Mouse (Mus musculus) telencephalon, adult 2 months (tissue): ENCODE measurements around the gene Htra1.

Source experiments
- DNase-seq: peaks from one replicate; pipeline ENCODE4 v3.0.0-alpha.2; 2011; ENCODE audit warnings: low read depth, low spot score

Gene Htra1

GRCm38 (mm10) chr7:130966451-130966850 lies 30.5 kb downstream of the Htra1 start:
- no peak for DNase-seq

- no peak for DNase-seq
These were observed 31.0 kb downstream of the Htra1 start for GRCm38 (mm10) chr7:130966876-130967275.

- no peak for DNase-seq
These were observed 32.0 kb downstream of the Htra1 start for GRCm38 (mm10) chr7:130967901-130968300.

DNA sequence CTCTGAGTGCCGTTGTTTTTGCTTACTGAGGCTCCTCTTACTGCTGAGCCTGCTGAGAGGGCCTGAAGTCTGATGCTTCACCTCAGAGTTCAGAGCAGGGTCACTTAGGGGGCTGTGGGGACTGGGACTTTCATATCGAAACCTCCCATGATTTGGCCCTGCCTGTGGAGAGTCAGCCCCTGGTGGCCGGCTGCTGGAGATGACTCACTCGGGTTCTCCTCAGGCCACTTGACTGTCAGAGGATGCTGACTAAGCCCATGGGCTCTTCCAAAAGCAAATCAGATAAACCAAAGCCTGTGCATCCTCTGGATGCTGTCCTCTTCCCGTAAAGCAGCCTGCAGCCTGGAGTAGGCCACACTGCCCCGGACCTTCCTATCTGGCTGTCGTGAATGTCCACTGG lies 32.6 kb downstream of the Htra1 start:
- DNase-seq = no peak

- no peak for DNase-seq
These were observed 33.2 kb downstream of the Htra1 start for GRCm38 (mm10) chr7:130969076-130969475.

- no peak for DNase-seq
These were observed 33.6 kb downstream of the Htra1 start for GRCm38 (mm10) chr7:130969507-130969906.

DNA sequence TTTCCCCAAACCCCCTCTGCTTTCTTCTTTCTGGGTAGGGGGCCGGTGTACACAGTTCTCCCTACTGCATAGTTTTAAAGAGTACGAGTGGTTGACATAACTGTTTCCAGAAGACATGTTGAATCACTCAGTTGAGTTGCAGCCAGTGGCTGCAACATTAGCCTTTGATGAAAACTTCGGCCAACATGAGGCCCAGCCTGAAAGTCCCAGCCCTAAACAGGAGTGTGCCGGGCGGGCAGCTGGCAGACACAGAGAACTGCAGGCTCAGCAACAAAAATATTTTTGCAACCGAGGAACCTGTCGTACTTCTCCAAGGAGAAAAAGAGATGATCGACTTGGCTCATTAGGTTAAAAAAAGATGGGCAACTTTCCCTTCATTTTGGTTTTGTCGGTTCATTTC lies 36.9 kb downstream of the Htra1 start:
- no peak for DNase-seq

GRCm38 (mm10) chr7:130976305-130976935 lies 40.5 kb downstream of the Htra1 start:
- no peak for DNase-seq

GRCm38 (mm10) chr7:130977794-130978521 lies 42.0 kb downstream of the Htra1 start:
- no peak for DNase-seq

DNA sequence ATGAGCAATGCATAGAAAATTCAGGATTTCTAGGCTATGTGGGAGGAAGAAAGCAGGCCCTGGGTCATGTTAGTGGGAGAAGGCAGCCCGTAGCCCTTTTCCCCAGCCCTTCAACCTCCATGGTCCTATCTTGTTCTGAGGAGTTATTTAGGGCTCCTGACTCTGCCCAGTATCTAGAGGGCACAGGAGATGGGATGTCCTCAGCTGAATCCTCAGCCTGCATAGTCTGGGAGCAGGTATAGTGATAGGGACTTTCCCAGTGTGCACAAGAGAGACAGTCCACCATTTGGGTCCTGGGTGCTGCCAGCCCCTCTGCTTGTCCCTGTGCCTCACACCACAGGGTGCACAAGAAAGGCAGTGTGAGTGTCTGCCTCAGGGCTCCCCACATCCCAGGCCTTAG lies 42.6 kb downstream of the Htra1 start:
- no peak for DNase-seq

- DNase-seq = no peak
These were observed 44.2 kb downstream of the Htra1 start for GRCm38 (mm10) chr7:130980130-130980529.

DNA sequence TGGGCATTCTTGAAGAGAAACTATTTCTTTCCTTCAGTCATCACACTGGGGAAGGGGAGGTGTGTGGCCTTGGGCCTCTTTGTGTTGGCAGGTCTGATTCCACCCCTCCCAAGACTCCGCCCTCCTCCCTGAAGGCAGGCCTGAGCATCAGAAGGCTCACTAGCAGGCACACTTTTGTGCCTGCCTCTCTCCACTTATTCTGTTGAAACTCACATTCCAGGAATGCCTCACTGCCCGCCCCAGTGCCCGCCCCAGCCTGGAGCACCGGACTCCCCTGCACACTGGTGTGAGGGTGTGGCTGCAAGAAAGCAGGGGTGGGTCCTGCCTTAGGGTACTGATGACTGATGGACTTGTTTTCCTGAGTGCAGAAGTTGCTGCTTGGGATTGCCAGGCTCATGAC lies 46.5 kb downstream of the Htra1 start:
- DNase-seq = no peak

- DNase-seq = no peak
These were observed 47.0 kb downstream of the Htra1 start for GRCm38 (mm10) chr7:130982881-130983280.

GRCm38 (mm10) chr7:130984294-130984693 lies 48.4 kb downstream of the Htra1 start:
- DNase-seq = no peak

DNA sequence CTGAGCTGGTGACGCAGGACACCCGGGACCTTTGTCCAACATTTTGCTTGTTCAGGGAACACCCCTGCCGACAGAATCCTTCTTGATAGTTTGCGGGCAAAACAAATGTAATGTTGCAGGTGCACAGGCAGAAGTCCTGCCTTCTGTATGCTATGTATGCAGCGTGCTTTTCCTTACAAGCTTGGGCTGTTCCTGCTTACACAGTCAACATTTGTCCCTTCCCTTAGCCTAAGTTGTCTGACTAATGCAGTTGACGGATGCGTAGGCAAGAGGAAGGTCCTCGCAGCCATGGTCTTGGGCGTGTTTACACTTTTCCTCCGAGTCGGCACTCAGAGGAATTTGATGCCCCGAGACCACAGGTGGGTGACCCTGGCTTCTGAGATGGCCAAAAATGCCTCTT lies 49.3 kb downstream of the Htra1 start:
- no peak for DNase-seq

DNA sequence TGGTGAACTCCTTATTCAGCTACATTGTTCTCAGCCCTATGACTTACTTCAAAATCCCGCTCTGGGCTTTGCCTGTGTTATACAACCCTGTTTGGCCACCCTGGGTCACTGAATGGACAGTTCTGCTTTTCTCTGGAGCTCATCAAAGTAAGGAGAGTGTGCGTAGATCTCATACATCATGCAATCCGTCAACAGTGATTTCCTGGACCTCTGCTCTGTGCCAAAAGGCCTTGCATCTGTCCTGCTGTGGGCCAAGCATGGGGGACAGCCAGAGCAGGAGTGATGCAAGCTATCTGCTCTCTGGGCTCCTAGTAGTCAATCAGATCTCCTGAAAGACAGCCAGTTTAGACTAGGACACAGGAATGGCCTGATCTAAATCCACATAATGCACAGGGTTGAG lies 49.8 kb downstream of the Htra1 start:
- DNase-seq = no peak

GRCm38 (mm10) chr7:130988146-130988545 lies 52.2 kb downstream of the Htra1 start:
- DNase-seq = no peak

- DNase-seq = no peak
These were observed 53.5 kb downstream of the Htra1 start for GRCm38 (mm10) chr7:130989371-130989770.

- DNase-seq = no peak
These were observed 55.4 kb downstream of the Htra1 start for GRCm38 (mm10) chr7:130991174-130991789.

- no peak for DNase-seq
These were observed 58.0 kb downstream of the Htra1 start for GRCm38 (mm10) chr7:130993907-130994306.

DNA sequence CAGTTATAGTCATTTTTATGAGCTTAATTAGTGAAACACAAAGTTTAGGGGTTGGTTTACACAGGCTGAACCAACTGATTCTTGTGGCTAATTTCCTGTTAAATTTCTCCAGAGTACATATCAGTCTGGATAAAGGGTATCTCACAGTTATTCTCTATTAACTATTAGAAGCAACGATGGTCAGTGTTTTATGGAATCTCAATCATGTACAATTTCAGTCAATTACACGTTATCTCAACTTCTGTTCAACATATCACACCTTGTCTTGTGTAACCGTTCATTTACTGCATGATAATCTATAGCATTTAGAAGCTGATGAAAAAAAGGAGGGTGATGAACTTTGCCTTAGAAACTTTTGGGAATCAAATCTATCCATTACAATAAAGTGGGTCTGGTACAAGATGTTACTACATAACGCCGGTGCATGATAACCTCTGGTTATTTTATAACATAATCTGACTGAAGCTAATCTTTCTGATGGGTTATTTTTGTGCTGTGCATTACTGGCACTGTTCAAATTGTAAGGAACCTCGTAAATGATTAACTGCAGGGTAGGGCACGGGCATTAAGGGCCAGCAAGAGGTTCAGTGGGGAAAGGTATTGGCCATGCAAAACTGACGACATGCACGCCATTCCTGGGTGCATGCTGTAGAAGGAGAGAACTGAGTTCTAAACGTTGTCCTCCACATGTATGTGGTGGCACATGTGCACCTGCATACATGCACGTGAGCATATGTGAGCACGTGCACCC lies 66.2 kb downstream of the Htra1 start:
- DNase-seq = no peak

DNA sequence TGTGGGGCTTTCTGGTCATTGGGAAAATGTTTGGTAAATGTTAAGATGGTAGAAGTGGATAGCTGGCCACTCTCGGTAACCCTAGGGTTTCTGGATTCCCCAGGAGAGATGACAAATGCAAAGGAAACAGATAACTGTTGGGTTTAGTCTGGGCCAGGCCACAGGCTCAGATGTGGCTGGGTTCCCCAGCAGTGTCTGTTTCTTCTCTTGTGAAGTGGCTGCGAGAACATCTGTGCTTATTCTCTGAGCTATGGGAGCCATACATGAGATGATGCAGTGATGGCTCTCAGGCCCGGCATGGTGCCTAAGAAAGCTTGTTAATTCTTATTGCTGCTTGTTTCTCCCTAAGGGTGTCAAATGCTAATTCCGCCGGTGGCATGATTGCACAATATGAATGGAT lies 68.2 kb downstream of the Htra1 start:
- DNase-seq = no peak
